Mouse (Mus musculus): ENCODE measurements around the gene Rasl2-9. TPM values are rescaled to one million over a fixed set of nuclear protein-coding genes. Genes with fewer than 3 reads are reported as not detected.

The Rasl2-9 gene
- polyA plus RNA-seq (2012; rRNA removed) = 0.14 and 0.20 TPM in 2 replicates

GRCm38 (mm10) chr7:5125549-5126406, at the start of gene Rasl2-9:
Gene Rasl2-9 (minus strand): TSS chr7:5125950.

GRCm38 (mm10) chr7:5149570-5149969, 23.8 kb upstream of the Rasl2-9 start, which contains the start of gene Vmn1r55:
Gene Vmn1r55 (minus strand): TSS chr7:5149670.

GRCm38 (mm10) chr7:5116850-5117249, 8.9 kb downstream of the Rasl2-9 start, which contains the start of gene Rfpl4:
Gene Rfpl4 (minus strand): TSS chr7:5116950.

GRCm38 (mm10) chr7:5080010-5080751, 45.6 kb downstream of the Rasl2-9 start, which contains the start of gene Epn1:
Gene Epn1 (plus strand): TSS chr7:5080235.

Other genes with a start within 250 kb of the Rasl2-9 start
- 5.9 and 6.6 TPM in 2 replicates for gene Isoc2a, start 248.8 kb downstream of the Rasl2-9 start, polyA plus RNA-seq (2012; rRNA removed)
- 0.07 and 0.08 TPM in 2 replicates for gene Gm36210, start 219.4 kb downstream of the Rasl2-9 start, polyA plus RNA-seq (2012; rRNA removed)
- 2.6 and 2.8 TPM in 2 replicates for gene Zfp628, start 210.7 kb downstream of the Rasl2-9 start, polyA plus RNA-seq (2012; rRNA removed)
- 0.36 and 0.53 TPM in 2 replicates for gene Nat14, start 203.9 kb downstream of the Rasl2-9 start, polyA plus RNA-seq (2012; rRNA removed)
- 0.08 and 0.35 TPM in 2 replicates for gene Ssc5d, start 200.2 kb downstream of the Rasl2-9 start, polyA plus RNA-seq (2012; rRNA removed)
- gene Sbk2, start 161.5 kb downstream of the Rasl2-9 start, polyA plus RNA-seq (2012; rRNA removed) = not detected in 2 replicates
- 0.02 TPM in 1 of 2 replicates, not detected in the other for gene Sbk3, start 154.8 kb downstream of the Rasl2-9 start, polyA plus RNA-seq (2012; rRNA removed)
- gene Zfp579, start 129.8 kb downstream of the Rasl2-9 start, polyA plus RNA-seq (2012; rRNA removed) = 6.4 and 7.8 TPM in 2 replicates
- 8.2 and 9.0 TPM in 2 replicates for gene Zfp524, start 111.5 kb downstream of the Rasl2-9 start, polyA plus RNA-seq (2012; rRNA removed)
- gene Fiz1, start 111.3 kb downstream of the Rasl2-9 start, polyA plus RNA-seq (2012; rRNA removed) = 11.0 and 12.0 TPM in 2 replicates
- 0.05 and 0.06 TPM in 2 replicates for gene Gm44973, start 110.5 kb downstream of the Rasl2-9 start, polyA plus RNA-seq (2012; rRNA removed)
- gene Zfp865, start 105.6 kb downstream of the Rasl2-9 start, polyA plus RNA-seq (2012; rRNA removed) = 4.9 and 5.9 TPM in 2 replicates
- 0.42 and 0.45 TPM in 2 replicates for gene Ccdc106, start 105.4 kb downstream of the Rasl2-9 start, polyA plus RNA-seq (2012; rRNA removed)
- not detected in 2 replicates for gene 4632433K11Rik, start 91.8 kb downstream of the Rasl2-9 start, polyA plus RNA-seq (2012; rRNA removed)
- 0.83 and 1.1 TPM in 2 replicates for gene Zfp784, start 87.5 kb downstream of the Rasl2-9 start, polyA plus RNA-seq (2012; rRNA removed)
- gene Zfp580, start 74.4 kb downstream of the Rasl2-9 start, polyA plus RNA-seq (2012; rRNA removed) = 1.2 and 1.3 TPM in 2 replicates
- 130 and 139 TPM in 2 replicates for gene U2af2, start 63.8 kb downstream of the Rasl2-9 start, polyA plus RNA-seq (2012; rRNA removed)
- 45.0 and 54.7 TPM in 2 replicates for gene Epn1, start 45.7 kb downstream of the Rasl2-9 start, polyA plus RNA-seq (2012; rRNA removed)
- gene Rfpl4, start 9.0 kb downstream of the Rasl2-9 start, polyA plus RNA-seq (2012; rRNA removed) = not detected in 2 replicates
- not detected in 2 replicates for gene Vmn1r55, start 23.7 kb upstream of the Rasl2-9 start, polyA plus RNA-seq (2012; rRNA removed)
- gene Vmn1r56, start 70.8 kb upstream of the Rasl2-9 start, polyA plus RNA-seq (2012; rRNA removed) = not detected in 2 replicates
- not detected in 2 replicates for gene Vmn1r57, start 92.5 kb upstream of the Rasl2-9 start, polyA plus RNA-seq (2012; rRNA removed)
- gene Gm5065, start 224.6 kb upstream of the Rasl2-9 start, polyA plus RNA-seq (2012; rRNA removed) = not detected in 2 replicates
- gene Nlrp2, start 225.1 kb upstream of the Rasl2-9 start, polyA plus RNA-seq (2012; rRNA removed) = not detected in 2 replicates